Mouse (Mus musculus) central nervous system, embryonic 14 days (tissue): ENCODE data around the gene Rnf216. TPM values are rescaled to one million over a fixed set of nuclear protein-coding genes. Genes with fewer than 3 reads are reported as not detected.

Experiments used
- polyA plus RNA-seq: library from polyadenylated mRNA; depleted of rRNA; stranded (reverse); fragments of >200 nt; gene quantifications from 2 replicates; pipeline ENCODE4 v1.2.3, GENCODE M21; 2012; rRNA removed

Rnf216 gene
- polyA plus RNA-seq = 31.5 and 32.5 TPM in 2 replicates

DNA sequence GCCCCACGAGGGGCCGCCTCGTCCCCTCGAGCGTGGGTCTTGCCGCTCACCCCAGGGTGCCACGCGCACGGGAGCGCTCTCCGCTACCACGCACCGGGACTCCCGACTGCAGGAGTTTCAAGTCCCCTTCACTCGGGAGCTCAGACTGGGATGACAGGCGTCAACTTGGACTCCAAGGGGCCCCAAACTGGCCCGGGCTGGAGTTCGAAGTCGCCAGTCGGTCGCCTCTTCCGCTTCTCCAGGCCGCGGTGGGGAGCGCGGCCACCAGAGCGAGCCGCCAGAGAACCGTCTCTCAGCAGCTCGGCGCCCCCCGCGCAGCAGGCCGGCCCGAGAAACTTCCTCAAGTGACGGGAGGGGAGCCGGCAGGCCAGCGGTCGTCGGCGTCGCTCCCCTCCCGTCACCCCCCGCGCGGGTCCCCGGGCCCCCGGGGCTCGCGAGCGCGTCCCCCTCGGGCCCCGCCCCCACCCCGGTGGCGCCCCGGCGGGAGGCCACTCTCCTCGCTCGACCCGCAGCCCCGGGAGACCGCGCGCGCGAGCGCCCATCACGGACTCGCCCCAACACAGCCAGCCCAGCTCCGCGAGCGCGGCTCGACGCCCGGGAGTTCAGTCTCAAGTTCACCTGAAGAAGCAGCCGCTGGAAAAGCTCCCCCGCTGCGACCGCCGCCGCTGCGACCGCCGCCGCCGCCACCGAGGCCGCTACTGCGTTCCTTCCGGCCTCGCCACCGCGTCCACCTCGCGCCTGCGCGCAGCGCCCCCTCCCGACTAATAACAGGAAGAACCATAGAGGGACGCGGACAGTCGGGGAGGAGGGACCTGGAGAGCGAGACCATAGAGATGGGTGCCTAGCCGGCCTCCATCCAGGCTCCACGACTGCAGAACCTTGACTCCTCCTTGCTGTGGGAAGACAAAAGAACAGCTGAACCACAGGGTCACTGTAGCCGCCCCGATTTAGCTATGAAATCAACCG, at the start of gene Rnf216:
Gene Rnf216 (minus strand): TSS at position 714 of the 966 bp plus-strand sequence.

DNA sequence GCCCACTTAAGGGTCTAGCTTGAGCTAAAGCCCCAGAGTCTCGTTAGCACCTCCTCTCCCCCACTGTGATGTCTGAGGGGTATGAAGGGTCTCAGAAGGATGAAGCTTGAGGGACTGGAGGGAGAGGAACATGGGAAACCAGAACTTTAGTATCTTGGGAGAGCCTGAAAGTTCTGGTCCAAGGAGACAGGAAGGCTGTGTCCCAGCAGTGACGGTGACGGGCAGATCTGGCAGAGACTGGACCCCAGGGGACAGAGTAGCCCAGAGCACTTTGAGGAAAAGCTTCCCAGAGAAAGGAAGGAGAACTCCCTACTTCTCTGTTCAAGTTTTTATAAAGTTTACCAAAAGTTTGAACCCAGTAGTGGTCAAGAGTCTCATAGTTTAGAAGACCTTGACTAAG, 34.7 kb upstream of the Rnf216 start, which contains the start of gene Olfr718-ps1:
Gene Olfr718-ps1 (minus strand): TSS at position 101 of the 400 bp plus-strand sequence.

DNA sequence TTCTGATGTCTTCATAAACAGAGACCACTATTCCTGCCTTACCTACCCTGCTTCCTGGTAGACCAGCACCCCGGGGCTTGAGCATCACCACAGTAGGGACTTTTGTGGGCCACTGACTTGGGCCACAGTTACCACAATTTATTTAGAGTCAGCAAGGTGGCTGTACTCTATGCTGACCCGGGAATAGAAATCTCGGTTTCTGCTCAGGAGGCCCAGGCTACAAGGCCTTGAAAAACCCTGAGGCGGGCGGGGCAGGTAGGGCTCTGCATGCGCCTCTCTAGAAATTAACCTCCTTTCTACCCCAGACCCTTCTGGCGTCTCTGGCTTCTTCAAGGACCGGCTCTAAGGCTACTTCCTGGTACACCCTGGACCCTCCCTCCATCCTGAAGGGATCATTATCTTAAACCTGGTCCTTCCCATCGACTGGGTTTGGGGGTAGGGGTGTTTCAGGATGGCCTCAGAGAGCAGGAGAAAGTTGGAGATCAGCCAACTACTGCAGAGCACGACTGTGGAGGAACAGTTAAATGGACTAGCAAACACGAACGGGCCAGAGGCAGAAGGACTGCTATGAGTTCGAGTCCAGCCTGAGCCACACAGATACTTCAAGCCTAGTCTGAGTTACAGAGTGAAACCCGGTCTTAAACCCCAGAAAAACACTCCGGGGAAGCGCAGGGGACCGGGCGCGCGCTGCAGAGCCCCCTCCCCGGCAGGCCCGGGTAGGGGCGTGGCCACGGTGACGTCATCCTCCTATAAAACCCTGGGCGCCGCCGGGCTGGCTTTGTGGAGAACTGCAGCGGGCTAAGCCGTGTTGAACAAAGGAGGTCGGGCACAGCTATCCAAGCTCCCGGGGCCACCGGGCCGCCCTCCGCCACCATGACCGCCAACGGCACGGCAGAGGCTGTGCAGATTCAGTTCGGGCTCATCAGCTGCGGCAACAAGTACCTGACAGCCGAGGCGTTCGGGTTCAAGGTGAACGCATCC, 152.9 kb downstream of the Rnf216 start, which contains the start of gene Fscn1:
Gene Fscn1 (plus strand): TSS at position 768 of the 981 bp plus-strand sequence.

Other genes starting within 250 kb of the Rnf216 start
- gene Fbxl18, start 217.6 kb downstream of the Rnf216 start, polyA plus RNA-seq = 18.9 and 19.5 TPM in 2 replicates
- gene Actb, start 206.2 kb downstream of the Rnf216 start, polyA plus RNA-seq = 3,180 and 3,284 TPM in 2 replicates
- gene Fscn1, start 152.7 kb downstream of the Rnf216 start, polyA plus RNA-seq = 513 and 546 TPM in 2 replicates
- not detected in 2 replicates for gene Olfr718-ps1, start 34.6 kb upstream of the Rnf216 start, polyA plus RNA-seq
- gene Rbak, start 67.8 kb upstream of the Rnf216 start, polyA plus RNA-seq = 17.9 and 19.5 TPM in 2 replicates
- gene Spdye4b, start 68.0 kb upstream of the Rnf216 start, polyA plus RNA-seq = not detected in 2 replicates
- gene Spdye4a, start 113.9 kb upstream of the Rnf216 start, polyA plus RNA-seq = not detected in 2 replicates
- 30.1 and 34.6 TPM in 2 replicates for gene Zfp12, start 122.2 kb upstream of the Rnf216 start, polyA plus RNA-seq
- 20.7 and 22.6 TPM in 2 replicates for gene Zfp316, start 157.0 kb upstream of the Rnf216 start, polyA plus RNA-seq
- 2.2 and 2.9 TPM in 2 replicates for gene Zfp853, start 180.6 kb upstream of the Rnf216 start, polyA plus RNA-seq
- gene E130309D02Rik, start 202.4 kb upstream of the Rnf216 start, polyA plus RNA-seq = 29.3 and 31.1 TPM in 2 replicates
- gene Zdhhc4, start 216.3 kb upstream of the Rnf216 start, polyA plus RNA-seq = 69.6 and 71.3 TPM in 2 replicates
- 1.3 TPM in 2 replicates for gene Grid2ip, start 244.3 kb upstream of the Rnf216 start, polyA plus RNA-seq